7 mouse cellular contexts compared by ENCODE assay signal in the genomic region with DNA sequence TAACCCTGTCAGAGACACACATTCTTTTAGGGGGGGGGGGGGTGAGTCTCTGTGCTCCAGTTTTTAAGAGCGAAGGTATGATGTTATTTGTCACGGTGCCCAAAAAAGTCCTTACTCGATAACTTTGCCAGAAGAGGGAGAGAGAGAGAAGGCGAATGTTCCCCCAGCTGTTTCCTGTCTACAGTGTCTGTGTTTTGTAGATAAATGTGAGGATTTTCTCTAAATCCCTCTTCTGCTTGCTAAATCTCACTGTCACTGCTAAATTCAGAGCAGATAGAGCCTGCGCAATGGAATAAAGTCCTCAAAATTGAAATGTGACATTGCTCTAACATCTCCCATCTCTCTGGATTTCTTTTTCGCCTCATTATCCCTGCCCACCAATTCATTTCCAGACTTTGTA. TPM values are rescaled to one million over a fixed set of nuclear protein-coding genes. Genes with fewer than 3 reads are reported as not detected.
DNase-seq lines count a peak whose midpoint lies in the region; ATAC-seq and TF ChIP-seq lines count a peak whose summit lies in the region.

No protein-coding gene starts in this region.

- H3K4me3 ChIP-seq in heart, embryonic 15.5 days: peak overlapping the region; percentile 60
- peak overlapping the region; percentile 43 for H3K4me3 ChIP-seq in midbrain, postnatal 0 days (ENCODE audit: low read depth, low read length)

- H3K4me1 ChIP-seq in heart, embryonic 15.5 days (replicated peaks): peaks cover 54% of the 10 kb centered on the region
- H3K4me1 ChIP-seq in midbrain, postnatal 0 days (ENCODE audit: insufficient read depth, low read length): peaks cover 13% of the 10 kb centered on the region; the same call in 1 of the 2 replicates

- TF ChIP-seq CTCF in midbrain, postnatal 0 days (IDR thresholded peaks at IDR 0.05): peak; percentile 34

- H3K9ac ChIP-seq in heart, embryonic 15.5 days: 0 out of 2 replicates have a peak overlapping the region, but pooled peaks have one; percentile 61
- peak overlapping the region; percentile 2; the same call in 1 of the 2 replicates for H3K9ac ChIP-seq in midbrain, postnatal 0 days (replicated peaks; ENCODE audit: low read length, poor library complexity, severe bottlenecking)

- WGBS in heart, embryonic 15.5 days: 9% methylated on average over 6 of the region's 6 CpGs
- 15% methylated on average over 6 of the region's 6 CpGs for WGBS in midbrain, postnatal 0 days

- H3K27ac ChIP-seq in heart, embryonic 15.5 days: peak overlapping the region; percentile 81
- 0 out of 2 replicates have a peak overlapping the region, but pooled peaks have one; percentile 38 for H3K27ac ChIP-seq in midbrain, postnatal 0 days (ENCODE audit: low read depth, low read length)

- DNase-seq in NIH3T3 (ENCODE audit: low read depth): peak; percentile 61
- peak; percentile 19 to 41 for DNase-seq in kidney, postnatal 36 days
- peak; percentile 49 for DNase-seq in midbrain, postnatal 0 days (ENCODE audit: low spot score)
- no peak for DNase-seq in thymus, postnatal 4 days

- peak; percentile 58 for ATAC-seq in common myeloid progenitor, adult 5-6 weeks (replicated peaks; ENCODE audit: low read depth, poor library complexity, severe bottlenecking)
- no peak; the same call in 1 of the 2 replicates for ATAC-seq in heart, embryonic 15.5 days (replicated peaks; ENCODE audit: insufficient number of reproducible peaks, insufficient read depth, low FRiP score, low read depth)
- ATAC-seq in midbrain, postnatal 0 days (ENCODE audit: low FRiP score): peak; percentile 45; the same call in 1 of the 2 replicates
- no peak for ATAC-seq in megakaryocyte, adult 5-6 weeks (ENCODE audit: poor library complexity, severe bottlenecking)

- H3K4me2 ChIP-seq in heart, embryonic 15.5 days: peak overlapping the region; percentile 69
- H3K4me2 ChIP-seq in midbrain, postnatal 0 days (ENCODE audit: low read depth, low read length, poor library complexity, severe bottlenecking): peak overlapping the region; percentile 78

- no peaks in the 10 kb centered on the region for H3K27me3 ChIP-seq in heart, embryonic 15.5 days
- no peaks in the 10 kb centered on the region for H3K27me3 ChIP-seq in midbrain, postnatal 0 days (ENCODE audit: insufficient read depth, low read length)

- no peaks in the 10 kb centered on the region for H3K9me3 ChIP-seq in heart, embryonic 15.5 days (replicated peaks)
- H3K9me3 ChIP-seq in midbrain, postnatal 0 days (ENCODE audit: low read length): no peaks in the 10 kb centered on the region

- H3K36me3 ChIP-seq in heart, embryonic 15.5 days: no peaks in the 10 kb centered on the region
- no peaks in the 10 kb centered on the region for H3K36me3 ChIP-seq in midbrain, postnatal 0 days (ENCODE audit: insufficient read depth, low read length)

RNA-seq across cellular contexts. Expression of gene Igf1, which starts 0.9 kb away (rescaled TPM):
- 0.23 and 0.44 TPM in 2 replicates for total RNA-seq in common myeloid progenitor, adult 5-6 weeks (2017)
- 35.2 and 48.0 TPM in 2 replicates for polyA plus RNA-seq in heart, embryonic 15.5 days (2015; fragmentation: Nextera tagmentation; extraction: Ambion mirVana)
- total RNA-seq in midbrain, postnatal 0 days (2014; rRNA removed): 11.5 and 15.0 TPM in 2 replicates
- 13.1 and 13.3 TPM in 2 replicates for polyA plus RNA-seq in midbrain, postnatal 0 days (2015; fragmentation: Nextera tagmentation; extraction: Ambion mirVana)
- total RNA-seq in megakaryocyte, adult 5-6 weeks (2015): 0.13 and 2.6 TPM in 2 replicates
- total RNA-seq in megakaryocyte, adult 5-6 weeks (2017): 0.16 and 0.48 TPM in 2 replicates

Comparison
In these comparisons a context has a peak if more than half of its experiments do, and no peak if none do; other contexts are left out.
1. ATAC-seq: peak in common myeloid progenitor, adult 5-6 weeks (single experiment) and midbrain, postnatal 0 days (single experiment); none in heart, embryonic 15.5 days (single experiment) and megakaryocyte, adult 5-6 weeks (single experiment).